Mouse (Mus musculus): ENCODE results near the gene Myo18b.

DNA sequence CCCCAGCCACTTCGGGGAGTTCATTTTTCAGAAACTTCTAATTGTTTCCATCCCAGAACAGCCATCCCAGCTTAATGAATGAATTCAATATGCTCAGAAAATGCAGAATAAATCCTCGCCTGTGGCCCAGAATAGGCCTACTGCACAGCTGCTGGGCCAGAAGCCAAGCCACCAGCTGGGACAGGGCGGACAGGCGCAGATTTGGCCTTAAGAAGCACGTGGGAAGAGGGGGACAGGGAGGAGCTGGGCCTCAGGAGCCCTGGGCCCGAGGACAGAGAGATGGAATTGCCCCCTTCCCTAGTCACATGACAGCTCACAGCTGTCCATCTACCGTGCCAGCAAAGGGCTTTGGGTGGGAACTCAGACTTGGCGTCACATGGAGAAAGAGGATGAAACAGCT is 43.0 kb downstream of the Myo18b start:
- TF ChIP-seq POLR2A (IDR thresholded peaks at IDR 0.05; ENCODE audit: extremely low read depth, insufficient read depth, low read length) (no peak), CTCF (IDR thresholded peaks at IDR 0.05; ENCODE audit: extremely low read depth, insufficient read depth, low read length) (no peak)
